Mouse (Mus musculus) liver, embryonic 13.5 days (tissue): ENCODE results near the gene Grk3. TPM values are rescaled to one million over a fixed set of nuclear protein-coding genes. Genes with fewer than 3 reads are reported as not detected.
A peak's percentile ranks its signal among the peaks of the same experiment; 100 is the strongest.

Experiments used
- ATAC-seq: fragments of 200-750 bp; cut with Nextera tagmentation; 2 replicates; pipeline ENCODE4 v1.8.0; 2017; ENCODE audit warnings: low read depth, mild to moderate bottlenecking, moderate number of reproducible peaks, moderate library complexity
- DNase-seq: peaks from one replicate; pipeline ENCODE4 v3.0.0; 2022
- H3K27ac ChIP-seq: fragments of 300-500 bp; sonication (generic); 2 replicates; pipeline ENCODE4 v1.5.1; 2015; ENCODE audit warnings: moderate library complexity, mild to moderate bottlenecking, inconsistent platforms
- H3K27me3 ChIP-seq: fragments of 300-500 bp; sonication (generic); 2 replicates; pipeline ENCODE4 v1.6.1; 2015; ENCODE audit warnings: mild to moderate bottlenecking, inconsistent platforms
- H3K36me3 ChIP-seq: fragments of 300-500 bp; sonication (generic); 2 replicates; pipeline ENCODE4 v1.6.1; 2015; ENCODE audit warnings: mild to moderate bottlenecking, inconsistent platforms
- H3K4me1 ChIP-seq: fragments of 300-500 bp; sonication (generic); replicated peaks from 2 replicates; pipeline ENCODE4 v1.6.1; 2015; ENCODE audit warnings: inconsistent platforms
- H3K4me2 ChIP-seq: fragments of 300-500 bp; sonication (generic); 2 replicates; pipeline ENCODE4 v1.6.1; 2015; ENCODE audit warnings: inconsistent platforms, mild to moderate bottlenecking, moderate library complexity
- H3K4me3 ChIP-seq: fragments of 300-500 bp; sonication (generic); replicated peaks from 2 replicates; pipeline ENCODE4 v1.5.1; 2015; ENCODE audit warnings: mild to moderate bottlenecking, inconsistent platforms
- H3K9ac ChIP-seq: fragments of 300-500 bp; sonication (generic); 2 replicates; pipeline ENCODE4 v1.6.1; 2015; ENCODE audit warnings: mild to moderate bottlenecking, inconsistent platforms
- H3K9me3 ChIP-seq: fragments of 300-500 bp; sonication (generic); replicated peaks from 2 replicates; pipeline ENCODE4 v1.6.1; 2016; ENCODE audit warnings: inconsistent platforms
- WGBS: fragments of 180-500 bp; shearing (Covaris S2); methylation state at CpG from one replicate; pipeline ENCODE4 v1.1.7; 2015; ENCODE audit not compliant: insufficient replicate concordance; 5-methylcytosine and 5-hydroxymethylcytosine counted together
- polyA plus RNA-seq: library from polyadenylated mRNA; unstranded; fragments of >200 nt; fragmentation: Nextera tagmentation; extraction: Ambion mirVana; gene quantifications from 2 replicates; pipeline ENCODE4 v1.2.1, GENCODE M21; 2015

Grk3 gene
- polyA plus RNA-seq = 1.7 and 2.1 TPM in 2 replicates

DNA sequence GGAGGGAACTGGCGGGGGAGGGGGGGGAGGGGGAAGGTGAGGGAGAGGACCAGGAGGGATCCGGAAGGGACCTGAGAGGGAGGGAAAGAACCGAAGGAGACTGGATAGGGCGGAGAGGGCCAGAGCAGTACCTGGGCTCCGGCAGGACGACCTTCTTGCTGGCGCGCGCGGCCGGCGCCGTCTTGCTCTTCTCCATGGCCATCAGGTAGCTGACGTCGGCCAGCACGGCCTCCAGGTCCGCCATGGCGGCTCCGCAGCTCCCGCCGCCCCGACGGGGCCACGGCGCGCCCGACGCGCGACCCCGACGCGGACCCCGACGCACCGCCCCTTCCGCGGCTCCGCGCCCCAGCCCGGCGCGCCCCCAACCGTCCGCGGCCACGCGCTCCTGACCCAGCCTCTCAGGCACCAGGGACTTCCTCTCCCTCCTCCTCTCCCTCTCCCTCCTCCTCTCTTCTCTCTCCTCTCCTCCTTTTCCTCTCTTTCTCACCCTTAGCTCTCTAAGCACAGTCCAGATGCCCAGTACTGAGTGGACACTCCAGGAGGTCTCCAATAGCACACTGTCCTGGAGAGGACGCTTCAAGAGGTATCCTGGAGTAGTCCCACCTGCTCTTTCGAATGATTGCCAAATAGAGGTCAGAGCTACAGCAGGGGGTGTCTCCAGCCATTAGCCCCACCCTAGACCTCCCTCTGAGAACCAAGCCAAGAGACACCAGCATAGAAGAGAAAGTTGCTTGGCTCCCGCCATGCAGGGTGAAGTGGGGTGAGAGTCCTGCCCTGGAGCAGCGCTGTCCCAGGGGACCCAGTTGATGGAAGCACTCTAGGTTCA, at the start of gene Grk3:
Gene Grk3, minus strand, starts transcription at position 556 of the 826 bp plus-strand sequence.
- H3K9ac ChIP-seq = peak within 1 kb of the TSS; percentile 54
- 3% methylated on average over 51 of the region's 52 CpGs for WGBS
- no peak within 1 kb of the TSS for H3K27ac ChIP-seq
- no peak for DNase-seq
- ATAC-seq = peak; percentile 70
- H3K4me3 ChIP-seq = peak within 1 kb of the TSS; percentile 57
- H3K36me3 ChIP-seq = no peaks in the 10 kb centered on the region
- no peaks in the 10 kb centered on the region for H3K9me3 ChIP-seq
- peaks cover 24% of the 10 kb centered on the region for H3K4me1 ChIP-seq
- peak within 1 kb of the TSS; percentile 59 for H3K4me2 ChIP-seq
- H3K27me3 ChIP-seq = peaks cover 17% of the 10 kb centered on the region

DNA sequence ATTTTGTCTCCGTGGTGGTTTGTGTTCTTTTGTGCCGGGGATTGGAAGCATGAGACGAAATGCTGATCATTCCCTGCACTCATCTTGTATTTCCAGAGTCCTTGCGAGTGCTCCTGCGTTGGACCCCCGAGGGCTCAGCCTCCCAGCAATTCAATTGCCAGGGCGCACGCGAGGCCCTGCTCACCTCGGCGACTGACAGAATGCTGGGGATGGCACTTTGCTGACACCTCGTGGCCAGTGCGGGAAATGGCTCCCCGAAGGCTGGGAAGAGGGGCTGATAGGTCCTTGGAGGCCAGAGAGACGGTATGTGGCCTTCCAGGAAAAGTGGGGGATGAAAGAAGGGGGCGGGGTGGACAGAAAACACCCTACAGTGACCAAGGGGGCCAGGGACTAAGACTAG, 38.7 kb upstream of the Grk3 start:
- no peak overlapping the region for H3K4me3 ChIP-seq
- peak; percentile 13 for DNase-seq
- no peaks in the 10 kb centered on the region for H3K36me3 ChIP-seq
- 5% methylated on average over 16 of the region's 16 CpGs for WGBS
- no peaks in the 10 kb centered on the region for H3K9me3 ChIP-seq
- ATAC-seq = no peak
- H3K9ac ChIP-seq = no peak overlapping the region
- H3K27ac ChIP-seq = no peak overlapping the region
- no peaks in the 10 kb centered on the region; the same call in 1 of the 2 replicates for H3K27me3 ChIP-seq
- no peak overlapping the region for H3K4me2 ChIP-seq
- no peaks in the 10 kb centered on the region for H3K4me1 ChIP-seq

DNA sequence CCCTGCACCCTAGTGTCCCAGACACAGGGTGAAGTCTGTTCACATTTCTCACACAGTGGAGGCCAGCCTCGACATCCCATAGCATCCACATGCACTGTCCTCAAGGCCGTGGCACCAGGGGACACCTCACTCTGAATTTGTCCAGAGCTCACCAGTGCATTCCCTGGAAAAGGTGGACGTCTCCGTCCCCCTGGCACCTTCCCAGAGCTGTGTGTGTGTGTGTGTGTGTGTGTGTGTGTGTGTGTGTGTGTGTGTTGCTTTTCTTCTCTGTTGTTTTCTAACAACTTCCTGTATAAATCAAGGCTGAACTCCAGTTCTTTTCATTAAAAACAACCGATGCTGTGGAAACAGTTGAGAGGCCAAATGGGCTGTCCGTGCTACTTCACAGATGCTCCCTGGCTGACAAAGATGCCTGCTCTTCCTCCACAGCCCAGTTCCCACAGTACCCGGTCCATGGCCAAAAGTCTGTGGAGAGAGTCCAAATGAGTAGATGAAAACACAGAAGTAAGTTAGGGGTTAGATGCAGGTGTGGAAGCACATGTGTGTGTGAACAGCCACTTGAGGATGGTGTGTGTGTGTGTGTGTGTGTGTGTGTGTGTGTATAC, 35.1 kb upstream of the Grk3 start:
- Histone ChIP-seq H3K36me3 (no peaks in the 10 kb centered on the region), H3K27ac (no peak overlapping the region), H3K9ac (no peak overlapping the region), H3K4me2 (no peak overlapping the region), H3K4me3 (no peak overlapping the region), H3K27me3 (no peaks in the 10 kb centered on the region; the same call in 1 of the 2 replicates), H3K4me1 (no peaks in the 10 kb centered on the region), H3K9me3 (no peaks in the 10 kb centered on the region)
- ATAC-seq (no peak), DNase-seq (no peak)
- 53% methylated on average over 7 of the region's 7 CpGs for WGBS

DNA sequence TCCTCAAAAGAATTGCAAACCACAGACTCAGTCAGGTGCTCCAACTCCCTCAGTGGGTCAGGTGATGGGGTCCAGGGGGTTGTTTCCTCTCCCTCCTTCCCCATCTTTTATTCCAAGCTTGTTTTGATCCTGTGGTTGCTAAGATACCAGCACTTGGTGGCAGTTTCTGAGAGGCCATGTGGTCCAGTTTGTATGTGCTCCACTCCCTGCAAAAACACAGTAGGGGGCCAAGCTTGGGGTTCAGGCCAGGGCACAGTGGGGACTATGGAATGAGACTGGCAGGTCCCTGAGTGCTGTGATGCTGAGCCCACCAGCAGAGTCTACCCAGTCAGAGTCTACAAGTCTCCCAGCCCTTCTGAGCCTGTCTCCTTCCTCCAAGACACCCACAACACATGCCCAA, 34.3 kb upstream of the Grk3 start:
- Histone ChIP-seq H3K27ac (no peak overlapping the region), H3K4me2 (no peak overlapping the region), H3K4me3 (no peak overlapping the region), H3K36me3 (no peaks in the 10 kb centered on the region), H3K9me3 (no peaks in the 10 kb centered on the region), H3K27me3 (no peaks in the 10 kb centered on the region; the same call in 1 of the 2 replicates), H3K9ac (no peak overlapping the region), H3K4me1 (no peaks in the 10 kb centered on the region)
- ATAC-seq (no peak), DNase-seq (no peak)

DNA sequence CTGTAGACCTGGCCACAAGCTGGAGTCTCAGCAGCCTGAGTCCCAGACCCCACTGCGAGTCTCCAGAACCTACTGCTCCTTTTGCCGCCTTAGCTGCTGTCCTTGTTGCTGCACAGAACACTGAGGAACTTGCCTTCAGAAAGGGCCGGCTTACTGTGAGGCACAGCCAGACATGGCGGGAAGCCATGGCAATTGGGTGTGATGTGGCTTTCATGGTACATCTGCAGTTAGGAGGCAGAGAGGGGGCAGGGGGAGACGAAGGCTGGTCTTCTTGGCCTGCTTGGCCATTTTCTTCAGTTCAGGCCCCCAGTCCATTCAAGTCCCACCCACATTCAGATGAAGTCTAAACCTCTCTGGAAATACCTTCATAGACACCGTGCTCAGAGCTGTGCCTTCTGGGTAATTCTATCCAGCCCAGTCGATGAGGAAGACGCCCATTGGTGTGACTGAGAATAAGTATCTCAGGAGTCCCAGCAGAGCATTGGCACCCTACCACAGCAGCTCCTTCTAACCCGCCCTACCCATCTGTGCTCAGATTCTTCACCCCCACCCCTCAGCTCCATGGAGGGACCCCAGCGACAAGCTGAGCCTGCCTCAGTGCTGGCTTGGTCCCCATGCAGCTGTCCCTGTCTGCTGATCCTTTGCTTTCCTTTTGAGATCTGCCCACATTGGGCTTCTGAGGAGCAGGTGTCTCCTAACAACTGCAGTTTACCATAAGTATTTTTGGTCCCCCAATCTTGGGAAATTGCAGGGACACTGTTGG, 30.1 kb upstream of the Grk3 start:
- Histone ChIP-seq H3K27me3 (no peaks in the 10 kb centered on the region), H3K4me2 (no peak overlapping the region), H3K4me3 (no peak overlapping the region), H3K4me1 (no peaks in the 10 kb centered on the region), H3K27ac (no peak overlapping the region), H3K36me3 (no peaks in the 10 kb centered on the region), H3K9me3 (no peaks in the 10 kb centered on the region), H3K9ac (no peak overlapping the region)
- DNase-seq = no peak
- ATAC-seq = no peak
- 74% methylated on average over 10 of the region's 10 CpGs for WGBS

DNA sequence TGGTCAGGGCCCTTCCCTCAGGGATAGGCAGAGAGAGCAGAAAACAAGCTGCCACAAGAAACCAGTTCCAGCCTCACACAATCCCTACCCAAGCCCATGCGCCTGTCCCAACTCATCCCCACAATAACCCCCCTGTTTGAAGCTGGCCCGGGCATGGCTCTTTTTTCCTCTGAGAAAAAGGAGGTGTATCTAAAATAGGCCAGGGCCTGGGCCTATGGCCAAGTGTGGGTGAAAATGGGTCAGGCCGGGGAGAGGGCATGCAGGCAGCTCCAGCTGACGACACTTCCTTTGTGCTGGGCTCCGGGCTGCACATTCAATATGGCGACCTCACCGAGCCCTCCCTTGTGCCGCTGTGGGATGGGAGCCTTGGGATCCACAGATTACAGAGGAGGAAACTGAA, 27.9 kb upstream of the Grk3 start:
- Histone ChIP-seq H3K36me3 (no peaks in the 10 kb centered on the region), H3K9me3 (no peaks in the 10 kb centered on the region), H3K4me1 (no peaks in the 10 kb centered on the region), H3K27me3 (no peaks in the 10 kb centered on the region), H3K4me2 (no peak overlapping the region), H3K4me3 (no peak overlapping the region), H3K27ac (no peak overlapping the region), H3K9ac (no peak overlapping the region)
- DNase-seq = no peak
- 79% methylated on average over 8 of the region's 8 CpGs for WGBS
- ATAC-seq = no peak

DNA sequence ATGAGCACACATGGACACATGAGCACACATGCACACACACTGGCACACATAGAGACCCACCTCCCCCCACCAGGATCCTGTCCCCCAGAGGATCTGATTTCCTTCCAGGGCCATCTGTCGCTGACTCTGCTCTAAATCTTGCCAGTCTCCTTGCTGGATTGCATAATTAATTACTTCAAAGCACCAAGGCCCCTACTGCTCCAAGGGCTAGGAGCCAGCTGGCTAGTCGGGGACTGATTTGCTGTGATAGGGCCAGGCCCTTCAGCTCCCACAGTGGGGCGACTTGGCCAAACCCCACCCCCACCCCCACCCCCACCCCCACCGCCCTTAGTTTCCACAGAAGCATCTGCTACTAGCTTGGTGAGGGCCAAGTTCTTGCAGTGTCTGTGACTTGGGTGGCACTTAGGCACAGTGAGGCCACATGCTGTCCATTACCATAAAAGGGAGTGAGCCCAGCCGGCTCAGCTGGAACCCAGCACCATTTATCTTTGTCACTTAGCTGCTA, 26.0 kb upstream of the Grk3 start:
- Histone ChIP-seq H3K36me3 (no peaks in the 10 kb centered on the region), H3K9ac (no peak overlapping the region), H3K27ac (no peak overlapping the region), H3K4me1 (no peaks in the 10 kb centered on the region), H3K9me3 (no peaks in the 10 kb centered on the region), H3K4me3 (no peak overlapping the region), H3K4me2 (no peak overlapping the region), H3K27me3 (no peaks in the 10 kb centered on the region)
- no peak for DNase-seq
- WGBS = 25% methylated on average over 5 of the region's 5 CpGs
- ATAC-seq = no peak

DNA sequence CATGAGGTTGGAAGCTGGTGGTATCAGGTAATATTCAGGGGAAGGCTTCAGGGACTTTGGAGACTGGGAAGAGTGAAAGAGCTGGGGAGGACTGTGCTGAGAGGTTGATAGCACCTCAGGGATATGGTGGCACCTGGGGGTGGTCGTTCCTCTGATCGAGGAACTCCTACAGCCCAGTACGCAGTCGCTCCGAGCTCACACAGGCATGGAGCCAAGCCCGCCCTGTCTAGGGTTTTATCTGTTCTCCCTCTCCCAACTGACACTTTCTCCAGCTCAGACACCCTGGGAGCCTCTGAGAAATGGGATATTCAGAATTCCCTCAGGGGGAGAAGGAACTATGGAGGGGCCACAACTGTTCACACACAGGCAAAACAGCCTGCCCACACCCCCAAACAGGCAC, 25.2 kb upstream of the Grk3 start:
- no peak for DNase-seq
- whole genome bisulfite sequencing = 69% methylated on average over 6 of the region's 6 CpGs

DNA sequence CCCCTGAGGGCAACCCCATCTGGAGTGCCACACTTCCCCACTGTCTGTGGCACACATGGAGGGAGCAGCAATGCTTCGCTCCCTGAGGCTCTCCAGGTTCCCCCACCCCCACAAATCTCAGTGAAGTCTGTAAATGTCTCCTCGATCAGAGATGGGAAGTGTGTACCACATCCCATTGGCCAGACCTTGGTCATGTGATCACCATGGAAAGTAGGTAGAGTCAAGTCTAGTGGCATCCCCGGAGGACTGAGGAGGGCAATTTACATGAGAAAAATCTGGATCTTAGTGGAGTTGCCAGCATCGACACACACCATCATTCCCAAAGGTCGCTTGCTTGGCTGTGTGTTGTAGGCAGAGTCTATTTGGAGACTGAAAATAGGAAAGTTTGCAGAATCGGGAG, 23.0 kb upstream of the Grk3 start:
- Histone ChIP-seq H3K27ac (no peak overlapping the region), H3K4me3 (no peak overlapping the region), H3K36me3 (no peaks in the 10 kb centered on the region), H3K4me1 (peaks cover 12% of the 10 kb centered on the region), H3K27me3 (no peaks in the 10 kb centered on the region), H3K4me2 (no peak overlapping the region), H3K9ac (no peak overlapping the region), H3K9me3 (no peaks in the 10 kb centered on the region)
- ATAC-seq (no peak), DNase-seq (no peak)
- 65% methylated on average over 6 of the region's 6 CpGs for WGBS

More for the DNA sequence above, 25.2 kb upstream of the Grk3 start:
- Histone ChIP-seq H3K9me3 (no peaks in the 10 kb centered on the region), H3K4me3 (no peak overlapping the region), H3K9ac (no peak overlapping the region), H3K4me1 (peaks cover 5% of the 10 kb centered on the region; the same call in 1 of the 2 replicates), H3K4me2 (no peak overlapping the region), H3K27ac (no peak overlapping the region), H3K27me3 (no peaks in the 10 kb centered on the region), H3K36me3 (no peaks in the 10 kb centered on the region)
- no peak for ATAC-seq

DNA sequence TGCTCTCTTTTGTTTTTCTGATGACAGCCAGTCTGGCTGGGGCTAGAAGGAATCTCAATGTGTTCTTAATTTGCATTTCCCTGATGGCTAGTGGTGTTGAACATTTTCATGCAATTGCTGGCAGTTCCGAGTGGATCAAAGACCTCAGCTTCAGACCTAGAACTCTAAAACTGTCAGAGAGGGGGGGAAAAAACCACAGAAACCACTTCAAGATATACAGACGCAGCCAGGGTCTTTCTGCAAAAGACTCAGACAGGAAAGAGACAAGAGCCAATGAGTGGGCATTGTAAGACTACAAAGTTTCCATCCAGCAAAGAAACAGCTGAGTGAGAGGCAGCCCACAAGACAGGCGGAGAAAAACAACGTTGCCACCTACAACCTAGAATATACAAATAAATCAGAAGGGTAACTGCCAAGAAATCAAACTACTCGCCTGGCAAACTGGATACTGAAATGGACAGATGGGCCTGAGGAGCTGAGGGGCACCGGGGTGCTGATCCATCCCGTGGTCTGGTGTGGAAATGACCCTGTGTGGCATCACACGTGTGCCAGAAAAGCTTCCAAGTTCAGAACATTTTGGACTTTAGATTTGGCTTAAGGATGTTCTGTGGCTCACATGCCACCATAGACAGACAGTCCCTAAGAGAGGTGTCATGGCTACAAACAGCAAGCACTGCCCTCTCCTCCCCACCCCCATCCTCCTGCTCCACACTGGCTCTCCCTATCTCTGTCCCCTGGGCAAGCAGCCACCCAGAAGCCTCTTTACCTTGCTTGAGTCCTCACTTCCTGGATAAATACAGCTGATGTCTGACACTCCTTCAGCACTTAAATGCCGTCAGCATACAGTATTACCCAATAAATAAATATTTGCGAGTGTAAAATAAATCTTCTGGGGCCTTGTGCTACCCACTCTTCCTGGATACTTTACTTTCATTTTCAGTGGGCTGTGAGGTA, 19.8 kb upstream of the Grk3 start:
- no peak overlapping the region for H3K4me2 ChIP-seq
- no peaks in the 10 kb centered on the region for H3K36me3 ChIP-seq
- H3K4me3 ChIP-seq = no peak overlapping the region
- no peak for DNase-seq
- H3K9me3 ChIP-seq = no peaks in the 10 kb centered on the region
- no peaks in the 10 kb centered on the region for H3K27me3 ChIP-seq
- peaks cover 12% of the 10 kb centered on the region for H3K4me1 ChIP-seq
- 30% methylated on average over 10 of the region's 10 CpGs for WGBS
- ATAC-seq = peak; percentile 26; the same call in 1 of the 2 replicates
- H3K9ac ChIP-seq = no peak overlapping the region
- H3K27ac ChIP-seq = no peak overlapping the region
